Mouse (Mus musculus) midbrain, postnatal 0 days (tissue): Measurements from ENCODE around the gene Btf3. TPM values are rescaled to one million over a fixed set of nuclear protein-coding genes. Genes with fewer than 3 reads are reported as not detected.

Experiments used
- ATAC-seq: fragments of 200-750 bp; cut with Nextera tagmentation; 2 replicates; pipeline ENCODE4 v1.8.0; 2017; ENCODE audit warnings: moderate number of reproducible peaks, mild to moderate bottlenecking, moderate TSS enrichment, moderate library complexity; ENCODE audit not compliant: low FRiP score
- DNase-seq: peaks from one replicate; pipeline ENCODE4 v3.0.0-alpha.2; 2015; ENCODE audit warnings: low spot score
- H3K27ac ChIP-seq: fragments of 300-500 bp; sonication (generic); 2 replicates; pipeline ENCODE4 v1.5.1; 2014; ENCODE audit warnings: low read depth, mild to moderate bottlenecking, low read length, mixed read lengths
- H3K27me3 ChIP-seq: fragments of 300-500 bp; sonication (generic); 2 replicates; pipeline ENCODE4 v1.6.1; 2014; ENCODE audit warnings: low read length, control low read depth, mixed read lengths; ENCODE audit not compliant: insufficient read depth
- H3K36me3 ChIP-seq: fragments of 300-500 bp; sonication (generic); 2 replicates; pipeline ENCODE4 v1.6.1; 2014; ENCODE audit warnings: low read length, control low read depth, mixed read lengths; ENCODE audit not compliant: insufficient read depth
- H3K4me1 ChIP-seq: fragments of 300-500 bp; sonication (generic); 2 replicates; pipeline ENCODE4 v1.6.1; 2014; ENCODE audit warnings: mild to moderate bottlenecking, control low read depth, antibody characterized with exemption, low read length, mixed read lengths; ENCODE audit not compliant: insufficient read depth
- H3K4me2 ChIP-seq: fragments of 300-500 bp; sonication (generic); 2 replicates; pipeline ENCODE4 v1.6.1; 2014; ENCODE audit warnings: low read depth, mild to moderate bottlenecking, low read length, mixed read lengths; ENCODE audit not compliant: poor library complexity, severe bottlenecking
- H3K4me3 ChIP-seq: fragments of 300-500 bp; sonication (generic); 2 replicates; pipeline ENCODE4 v1.5.1; 2014; ENCODE audit warnings: low read depth, mild to moderate bottlenecking, low read length, moderate library complexity
- H3K9ac ChIP-seq: fragments of 300-500 bp; sonication (generic); replicated peaks from 2 replicates; pipeline ENCODE4 v1.6.1; 2014; ENCODE audit warnings: mild to moderate bottlenecking, low read length, moderate library complexity, mixed read lengths; ENCODE audit not compliant: poor library complexity, severe bottlenecking
- H3K9me3 ChIP-seq: fragments of 300-500 bp; sonication (generic); 2 replicates; pipeline ENCODE4 v1.6.1; 2016; ENCODE audit warnings: low read length, control low read depth
- CTCF ChIP-seq: IDR thresholded peaks from 2 replicates; pipeline ENCODE4 v1.5.1; 2016; ENCODE audit warnings: antibody characterized with exemption, mild to moderate bottlenecking
- WGBS: fragments of 180-500 bp; shearing (Covaris S2); extraction: QIAGEN DNeasy Blood & Tissue Kit; methylation state at CpG from one replicate; pipeline ENCODE4 v1.1.7; 2014; 5-methylcytosine and 5-hydroxymethylcytosine counted together
- polyA plus RNA-seq: library from polyadenylated mRNA; unstranded; fragments of >200 nt; fragmentation: Nextera tagmentation; extraction: Ambion mirVana; gene quantifications from 2 replicates; pipeline ENCODE4 v1.2.1, GENCODE M21; 2015
- total RNA-seq: library from RNA; depleted of rRNA; stranded (reverse); fragments of >200 nt; gene quantifications from 2 replicates; pipeline ENCODE4 v1.2.3, GENCODE M21; 2014

Gene Btf3
- total and polyA plus RNA-seq, 2 experiments from 2014 or later: 269 to 472 TPM

DNA sequence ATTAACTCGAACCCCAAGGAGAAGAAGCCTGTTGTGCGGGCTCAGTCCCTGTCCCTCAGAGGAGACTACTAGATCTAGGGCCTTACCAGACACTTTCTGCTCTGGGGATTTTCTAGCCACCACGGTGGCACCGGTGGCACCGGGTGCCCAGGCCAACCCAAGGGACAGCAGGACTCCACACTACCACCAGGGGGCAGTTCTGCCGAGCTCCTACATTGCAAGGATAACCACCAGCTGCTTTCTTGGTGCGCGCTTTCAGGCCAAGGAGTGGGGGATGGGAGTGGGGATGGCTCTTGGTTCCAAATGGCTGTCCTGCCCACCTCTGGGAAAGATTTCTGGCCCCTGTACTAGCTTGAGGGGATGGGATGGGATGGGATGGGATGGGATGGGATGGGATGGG, 34.7 kb upstream of the Btf3 start:
- Histone ChIP-seq H3K4me3 (no peak overlapping the region), H3K27ac (no peak overlapping the region), H3K4me1 (0 out of 2 replicates have a peak, but pooled peaks cover 3% of the 10 kb centered on the region), H3K36me3 (no peaks in the 10 kb centered on the region), H3K27me3 (peaks cover 57% of the 10 kb centered on the region), H3K9me3 (no peaks in the 10 kb centered on the region), H3K4me2 (no peak overlapping the region), H3K9ac (no peak overlapping the region)
- ATAC-seq (no peak), DNase-seq (no peak)
- WGBS: 8% methylated on average over 8 of the region's 8 CpGs
- peak; percentile 55 for TF ChIP-seq CTCF

DNA sequence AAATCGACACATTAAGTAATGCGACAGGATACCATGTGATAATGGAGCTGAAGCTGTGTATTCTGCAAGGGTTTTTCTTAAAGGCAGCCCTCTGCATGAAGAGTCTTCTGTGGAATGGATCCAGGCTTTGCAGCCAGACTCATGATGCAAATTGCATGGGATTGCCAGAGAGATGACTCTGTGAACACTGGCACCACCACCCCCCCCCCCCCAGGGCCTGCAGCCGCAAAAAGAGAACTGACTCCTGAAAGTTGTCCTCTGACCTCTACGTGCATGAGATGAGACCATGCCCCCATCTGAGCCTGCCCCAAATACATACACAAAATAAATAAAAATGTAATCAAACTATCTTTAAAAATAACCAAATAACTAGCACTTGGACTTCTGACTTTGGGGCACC, 32.7 kb upstream of the Btf3 start:
- WGBS: 71% methylated on average over 4 of the region's 4 CpGs
- H3K4me2 ChIP-seq: no peak overlapping the region
- no peaks in the 10 kb centered on the region for H3K36me3 ChIP-seq
- no peak overlapping the region for H3K4me3 ChIP-seq
- peaks cover 49% of the 10 kb centered on the region for H3K27me3 ChIP-seq
- DNase-seq (no peak), ATAC-seq (no peak)
- TF ChIP-seq CTCF: no peak
- 0 out of 2 replicates have a peak, but pooled peaks cover 3% of the 10 kb centered on the region for H3K4me1 ChIP-seq
- H3K9ac ChIP-seq: no peak overlapping the region
- H3K27ac ChIP-seq: no peak overlapping the region
- H3K9me3 ChIP-seq: no peaks in the 10 kb centered on the region

DNA sequence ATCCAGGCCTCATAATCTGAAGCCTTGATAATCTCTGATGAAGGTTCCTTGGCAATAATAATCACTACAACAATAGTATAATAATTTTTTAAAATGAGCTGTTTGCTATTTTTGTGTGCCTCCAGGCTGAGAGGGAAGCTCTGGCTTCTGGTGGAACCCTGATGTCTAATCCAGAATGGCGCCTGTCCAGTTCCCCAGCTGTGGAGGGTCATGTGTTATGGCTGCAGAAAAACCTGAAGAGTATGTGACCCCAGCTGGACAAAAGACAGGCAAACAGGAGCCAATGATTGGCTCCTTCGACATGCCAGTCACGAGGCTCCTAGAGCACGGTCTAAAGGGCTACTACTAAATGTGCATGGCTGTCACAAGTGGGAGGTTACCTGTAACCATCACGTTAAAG, 23.7 kb upstream of the Btf3 start:
- no peaks in the 10 kb centered on the region for H3K36me3 ChIP-seq
- no peak overlapping the region for H3K4me2 ChIP-seq
- H3K4me3 ChIP-seq: no peak overlapping the region
- 76% methylated on average over 5 of the region's 5 CpGs for WGBS
- H3K4me1 ChIP-seq: no peaks in the 10 kb centered on the region
- DNase-seq (no peak), ATAC-seq (no peak)
- no peak overlapping the region for H3K9ac ChIP-seq
- H3K27me3 ChIP-seq: 0 out of 2 replicates have a peak, but pooled peaks cover 2% of the 10 kb centered on the region
- no peak overlapping the region for H3K27ac ChIP-seq
- no peak for TF ChIP-seq CTCF
- no peaks in the 10 kb centered on the region for H3K9me3 ChIP-seq

- no peak overlapping the region for H3K27ac ChIP-seq
- TF ChIP-seq CTCF: no peak
- DNase-seq: no peak
- no peak overlapping the region for H3K4me3 ChIP-seq
- H3K36me3 ChIP-seq: no peaks in the 10 kb centered on the region
- no peak for ATAC-seq
- no peak overlapping the region for H3K9ac ChIP-seq
- no peaks in the 10 kb centered on the region for H3K9me3 ChIP-seq
- H3K4me2 ChIP-seq: no peak overlapping the region
- WGBS: 94% methylated on average over 1 of the region's 1 CpGs
- H3K4me1 ChIP-seq: no peaks in the 10 kb centered on the region
- H3K27me3 ChIP-seq: no peaks in the 10 kb centered on the region
Observed at GRCm38 (mm10) chr13:98336205-98336604, 19.4 kb upstream of the Btf3 start.

DNA sequence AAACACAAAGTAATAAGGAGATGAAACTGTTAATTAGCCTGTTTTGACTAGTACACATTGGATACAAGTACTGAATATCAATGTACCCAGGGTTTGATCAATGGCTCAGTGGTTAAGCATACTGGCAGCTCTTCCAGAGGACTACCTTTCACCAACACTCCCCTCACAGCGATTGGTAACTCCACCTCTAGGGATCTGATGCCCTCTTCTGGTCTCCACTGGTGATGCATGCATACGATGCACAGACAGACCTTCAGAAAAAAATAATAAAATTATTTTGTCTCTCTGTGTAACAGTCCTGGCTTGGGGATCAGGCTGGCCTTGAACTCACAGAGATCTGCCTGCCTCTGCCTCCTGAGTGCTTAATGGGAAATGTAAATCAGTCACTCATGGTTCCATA, 15.3 kb upstream of the Btf3 start:
- no peak for DNase-seq
- Histone ChIP-seq H3K9ac (no peak overlapping the region), H3K4me3 (no peak overlapping the region), H3K9me3 (no peaks in the 10 kb centered on the region), H3K4me2 (no peak overlapping the region), H3K36me3 (no peaks in the 10 kb centered on the region), H3K4me1 (no peaks in the 10 kb centered on the region), H3K27me3 (no peaks in the 10 kb centered on the region), H3K27ac (no peak overlapping the region)
- peak; percentile 45 for TF ChIP-seq CTCF
- no peak for ATAC-seq
- 48% methylated on average over 2 of the region's 2 CpGs for WGBS

GRCm38 (mm10) chr13:98325034-98325433, 8.2 kb upstream of the Btf3 start:
- ATAC-seq: no peak
- no peak for DNase-seq
- Histone ChIP-seq H3K36me3 (peaks cover 4% of the 10 kb centered on the region; the same call in 1 of the 2 replicates), H3K9ac (no peak overlapping the region), H3K9me3 (no peaks in the 10 kb centered on the region), H3K27me3 (no peaks in the 10 kb centered on the region), H3K27ac (no peak overlapping the region), H3K4me1 (no peaks in the 10 kb centered on the region), H3K4me2 (no peak overlapping the region), H3K4me3 (no peak overlapping the region)
- 86% methylated on average over 11 of the region's 11 CpGs for WGBS
- no peak for TF ChIP-seq CTCF
